Mouse (Mus musculus): ENCODE data around the gene D8Ertd738e.

Gene D8Ertd738e

GRCm38 (mm10) chr8:84202938-84203917, 46.3 kb downstream of the D8Ertd738e start:
- in situ Hi-C loops (cut with MboI, MseI), result loop anchor here (5.0 kb wide), 1 partner anchor 454 kb away; no protein-coding TSS in a partner anchor

- in situ Hi-C loops (cut with MboI, MseI), result loop anchor here (5.0 kb wide), 1 partner anchor 455 kb away; no protein-coding TSS in a partner anchor
Measured at GRCm38 (mm10) chr8:84202466-84202865, 47.1 kb downstream of the D8Ertd738e start.

GRCm38 (mm10) chr8:84201545-84202245, 47.8 kb downstream of the D8Ertd738e start:
- in situ Hi-C loops (cut with MboI, MseI), result loop anchor here (5.0 kb wide), 1 partner anchor 456 kb away; no protein-coding TSS in a partner anchor

GRCm38 (mm10) chr8:84200652-84201544, 48.6 kb downstream of the D8Ertd738e start:
- in situ Hi-C loops (cut with MboI, MseI), result loop anchor here (5.0 kb wide), 1 partner anchor 456 kb away; no protein-coding TSS in a partner anchor

- in situ Hi-C loops (cut with MboI, MseI), result loop anchor here (5.0 kb wide), 1 partner anchor 457 kb away; no protein-coding TSS in a partner anchor
Measured at GRCm38 (mm10) chr8:84200126-84200555, 49.4 kb downstream of the D8Ertd738e start.

- in situ Hi-C loops (cut with MboI, MseI), result loop anchor here (5.0 kb wide), 1 partner anchor 458 kb away; no protein-coding TSS in a partner anchor
Measured at GRCm38 (mm10) chr8:84199348-84200125, 50.0 kb downstream of the D8Ertd738e start.

- in situ Hi-C loops (cut with MboI, MseI), result no loop called here
Measured at GRCm38 (mm10) chr8:84198871-84199270, 50.6 kb downstream of the D8Ertd738e start.

- in situ Hi-C loops (cut with MboI, MseI), result no loop called here
Measured at GRCm38 (mm10) chr8:84197922-84198774, 51.4 kb downstream of the D8Ertd738e start.

- in situ Hi-C loops (cut with MboI, MseI), result no loop called here
Measured at GRCm38 (mm10) chr8:84197141-84197921, 52.2 kb downstream of the D8Ertd738e start.

All from regulatory T cell (primary cell).